In the genomic region with DNA sequence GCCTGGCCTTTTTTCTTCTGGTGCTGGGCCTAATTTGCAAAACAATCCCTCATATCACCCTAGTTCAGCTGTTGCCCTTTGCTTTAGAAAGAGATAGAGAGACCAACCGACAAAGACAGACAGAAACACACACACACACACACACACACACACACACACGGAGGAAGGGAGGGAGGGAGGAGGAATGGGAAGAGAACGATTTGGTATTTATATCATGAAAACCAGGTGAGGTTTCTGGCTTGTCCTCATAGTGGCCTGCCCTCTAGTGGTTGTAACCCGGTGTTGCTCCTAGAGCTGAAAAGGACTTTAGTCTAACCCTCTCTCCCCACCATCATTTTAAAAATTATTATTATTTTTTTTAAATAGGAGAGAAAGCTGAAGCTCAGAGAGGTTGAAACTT, we compare ENCODE assay signal across 9 mouse cellular contexts. TPM values are rescaled to one million over a fixed set of nuclear protein-coding genes. Genes with fewer than 3 reads are reported as not detected.
DNase-seq lines count a peak whose midpoint lies in the region; ATAC-seq lines count a peak whose summit lies in the region.
"Had no signal": no experiment of that assay in that cellular context is flagged by ENCODE, and none has a peak within 500 bp of the region (broad histone marks: within the 10 kb centered on the region; RNA-seq: fewer than 3 reads in every experiment).

No protein-coding gene starts in this region.

- no peak overlapping the region for H3K27ac ChIP-seq in forebrain, embryonic 13.5 days
- no peak overlapping the region for H3K27ac ChIP-seq in kidney, embryonic 15.5 days

- no peaks in the 10 kb centered on the region for H3K4me1 ChIP-seq in forebrain, embryonic 13.5 days
- H3K4me1 ChIP-seq in kidney, embryonic 15.5 days: no peaks in the 10 kb centered on the region

- no peak overlapping the region for H3K4me2 ChIP-seq in forebrain, embryonic 13.5 days
- no peak overlapping the region for H3K4me2 ChIP-seq in kidney, embryonic 15.5 days

- intact Hi-C loops in heart, postnatal 25 days (cut with DNase I): loop anchor here (1.0 to 2.0 kb wide), 2 partner anchors 145 to 235 kb away; no protein-coding TSS in a partner anchor

- peak; percentile 89 for DNase-seq in heart, adult 11 months
- no peak for DNase-seq in heart, postnatal 25 days (ENCODE audit: low spot score)
- DNase-seq in CD4-positive, CD25-positive, alpha-beta regulatory T cell, adult 2 months (ENCODE audit: low read depth, low spot score): peak; percentile 74
- DNase-seq in brain, adult 2 months (ENCODE audit: low read depth, low spot score): peak; percentile 82
- peak; percentile 81 for DNase-seq in lung, postnatal 36 days
- peak; percentile 10 to 40 for DNase-seq in spleen, postnatal 36 days (ENCODE audit: low spot score in 2 of 2)

- H3K36me3 ChIP-seq in forebrain, embryonic 13.5 days (ENCODE audit: poor library complexity, severe bottlenecking): no peaks in the 10 kb centered on the region
- no peaks in the 10 kb centered on the region for H3K36me3 ChIP-seq in kidney, embryonic 15.5 days

- ATAC-seq in forebrain, embryonic 13.5 days: peak; percentile 21; the same call in 1 of the 2 replicates
- ATAC-seq in kidney, embryonic 15.5 days (replicated peaks; ENCODE audit: low FRiP score): peak; percentile 22; the same call in 1 of the 2 replicates

- WGBS in forebrain, embryonic 13.5 days: 0% methylated on average over 4 of the region's 4 CpGs
- WGBS in kidney, embryonic 15.5 days: 3% methylated on average over 4 of the region's 4 CpGs

- H3K9me3 ChIP-seq in forebrain, embryonic 13.5 days (replicated peaks): no peaks in the 10 kb centered on the region
- no peaks in the 10 kb centered on the region for H3K9me3 ChIP-seq in kidney, embryonic 15.5 days (replicated peaks)

- no peak overlapping the region for H3K9ac ChIP-seq in forebrain, embryonic 13.5 days
- no peak overlapping the region for H3K9ac ChIP-seq in kidney, embryonic 15.5 days

- no peaks in the 10 kb centered on the region for H3K27me3 ChIP-seq in forebrain, embryonic 13.5 days
- H3K27me3 ChIP-seq in kidney, embryonic 15.5 days: no peaks in the 10 kb centered on the region

- H3K4me3 ChIP-seq in forebrain, embryonic 13.5 days: no peak overlapping the region
- no peak overlapping the region for H3K4me3 ChIP-seq in kidney, embryonic 15.5 days (replicated peaks)

RNA-seq across cellular contexts. Expression of gene Snx27, which starts 19.4 kb away (rescaled TPM):
- 10 to 100 TPM; 26.9 to 28.0 TPM for total RNA-seq in heart, postnatal 25 days (2021)
- 64.9 and 69.0 TPM in 2 replicates for polyA plus RNA-seq in forebrain, embryonic 13.5 days (2015; fragmentation: Nextera tagmentation; extraction: Ambion mirVana)
- 47.2 and 50.9 TPM in 2 replicates for polyA plus RNA-seq in kidney, embryonic 15.5 days (2015; fragmentation: Nextera tagmentation; extraction: Ambion mirVana)

RNA-seq across cellular contexts. Expression of gene Gm10972, which starts 41.0 kb away (rescaled TPM):
- not detected for total RNA-seq in heart, postnatal 25 days (2021)
- not detected in 2 replicates for polyA plus RNA-seq in forebrain, embryonic 13.5 days (2015; fragmentation: Nextera tagmentation; extraction: Ambion mirVana)
- not detected in 2 replicates for polyA plus RNA-seq in kidney, embryonic 15.5 days (2015; fragmentation: Nextera tagmentation; extraction: Ambion mirVana)
- total RNA-seq: layer of hippocampus, postnatal 25 days had no signal

RNA-seq across cellular contexts. Expression of gene Tuft1, which starts 56.7 kb away (rescaled TPM):
- total RNA-seq in heart, postnatal 25 days (2021): 1 to 10 TPM; 2.5 to 3.0 TPM
- polyA plus RNA-seq in forebrain, embryonic 13.5 days (2015; fragmentation: Nextera tagmentation; extraction: Ambion mirVana): 2.2 and 2.7 TPM in 2 replicates
- polyA plus RNA-seq in kidney, embryonic 15.5 days (2015; fragmentation: Nextera tagmentation; extraction: Ambion mirVana): 6.7 and 7.1 TPM in 2 replicates
